25 mouse cellular contexts compared by ENCODE assay signal in the genomic region with DNA sequence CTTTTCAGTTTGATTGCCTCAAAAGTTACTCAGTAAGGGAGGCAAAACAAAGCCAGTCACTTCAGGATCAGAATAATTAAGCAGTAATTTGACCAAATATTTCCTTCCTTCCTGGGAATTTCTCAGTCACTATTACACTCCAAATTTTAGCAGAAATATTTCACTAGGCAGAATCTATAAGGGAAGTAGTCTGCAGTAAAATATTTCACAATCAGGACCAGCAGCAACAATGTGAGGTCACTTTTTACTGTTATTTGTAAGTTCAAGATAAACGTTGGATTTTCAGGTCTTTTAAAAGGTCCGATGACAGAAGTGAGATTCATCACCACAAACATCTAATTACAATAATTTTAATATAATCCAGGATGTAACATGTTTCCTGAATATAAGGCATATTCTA.
"Had no signal": no experiment of that assay in that cellular context is flagged by ENCODE, and none has a peak within 500 bp of the region (broad histone marks: within the 10 kb centered on the region; RNA-seq: fewer than 3 reads in every experiment).

No protein-coding gene starts in this region.

- H3K9ac ChIP-seq: heart, embryonic 12.5 days; hindbrain, embryonic 12.5 days; hindbrain, embryonic 14.5 days; intestine, embryonic 15.5 days; kidney, embryonic 15.5 days; limb, embryonic 13.5 days; limb, embryonic 15.5 days; liver, embryonic 12.5 days had no signal

- H3K36me3 ChIP-seq: heart, embryonic 10.5 days; heart, embryonic 12.5 days; hindbrain, embryonic 10.5 days; hindbrain, embryonic 12.5 days; intestine, embryonic 15.5 days; kidney, embryonic 15.5 days; limb, embryonic 13.5 days; limb, embryonic 15.5 days; liver, embryonic 12.5 days had no signal

- DNase-seq: gastrocnemius, postnatal 14 days; gastrocnemius, postnatal 36 days; heart, adult 18-20 months; heart, postnatal 10 days; heart, postnatal 4 days; kidney, adult 18-20 months; kidney, adult 9 months; kidney, postnatal 25 days; kidney, postnatal 4 days had no signal

- H3K4me2 ChIP-seq: heart, embryonic 12.5 days; hindbrain, embryonic 12.5 days; hindbrain, embryonic 14.5 days; intestine, embryonic 15.5 days; kidney, embryonic 15.5 days; limb, embryonic 13.5 days; limb, embryonic 15.5 days; liver, embryonic 12.5 days had no signal

- H3K27ac ChIP-seq: heart, embryonic 10.5 days; hindbrain, embryonic 10.5 days; hindbrain, embryonic 12.5 days; hindbrain, embryonic 14.5 days; intestine, embryonic 15.5 days; kidney, embryonic 15.5 days; kidney, postnatal 0 days; layer of hippocampus, adult 2 months; left cerebral cortex, adult 2 months; limb, embryonic 13.5 days; limb, embryonic 15.5 days; liver, embryonic 12.5 days had no signal

- H3K4me1 ChIP-seq: heart, embryonic 10.5 days; heart, embryonic 12.5 days; hindbrain, embryonic 10.5 days; hindbrain, embryonic 12.5 days; intestine, embryonic 15.5 days; limb, embryonic 13.5 days; limb, embryonic 15.5 days; liver, embryonic 12.5 days had no signal

- H3K9me3 ChIP-seq: heart, embryonic 10.5 days; heart, embryonic 12.5 days; hindbrain, embryonic 10.5 days; hindbrain, embryonic 12.5 days; intestine, embryonic 15.5 days; kidney, embryonic 15.5 days; limb, embryonic 13.5 days; limb, embryonic 15.5 days; liver, embryonic 12.5 days had no signal

- H3K4me3 ChIP-seq: heart, embryonic 10.5 days; heart, embryonic 12.5 days; hindbrain, embryonic 10.5 days; hindbrain, embryonic 12.5 days; intestine, embryonic 15.5 days; kidney, embryonic 15.5 days; layer of hippocampus, adult 2 months; left cerebral cortex, adult 2 months; limb, embryonic 13.5 days; limb, embryonic 15.5 days; liver, embryonic 12.5 days had no signal

- H3K27me3 ChIP-seq: heart, embryonic 12.5 days; hindbrain, embryonic 12.5 days; intestine, embryonic 15.5 days; kidney, embryonic 15.5 days; limb, embryonic 13.5 days; limb, embryonic 15.5 days; liver, embryonic 12.5 days had no signal

- ATAC-seq: hindbrain, embryonic 16.5 days; inflammation-experienced regulatory T-cells, adult 6 months; intestine, embryonic 15.5 days; intestine, postnatal 0 days; liver, embryonic 12.5 days had no signal
